Mouse (Mus musculus): ENCODE results near the gene Pcgf3. TPM values are rescaled to one million over a fixed set of nuclear protein-coding genes. Genes with fewer than 3 reads are reported as not detected.
"Not testable (repeated sequence)": the region's sequence is repeated elsewhere in the genome, so short reads cannot be mapped to it uniquely, and the experiment has no call there.

The Pcgf3 gene
- polyA plus RNA-seq, 1 experiment, result 10.2 TPM

- no peaks in the 10 kb centered on the region for H3K36me3 ChIP-seq (ENCODE audit: control insufficient read depth, insufficient read depth, low read length)
- peaks cover 22% of the 10 kb centered on the region for H3K4me1 ChIP-seq (ENCODE audit: control insufficient read depth, insufficient read depth, low read length)
- no peak overlapping the region for H3K4me3 ChIP-seq (ENCODE audit: insufficient read depth, low read depth, low read length)
- DNase-seq, result no peak
- no peak for TF ChIP-seq POLR2A (IDR thresholded peaks at IDR 0.05; ENCODE audit: low read depth, low read length)
- TF ChIP-seq CTCF (conservative IDR thresholded peaks at IDR 0.05; ENCODE audit: insufficient read depth, insufficient read length, low read depth, low read length), result no peak
- WGBS, result 94% methylated on average over 1 of the region's 1 CpGs
- no peak overlapping the region for H3K27ac ChIP-seq (ENCODE audit: insufficient read depth, low read depth, low read length)
- H3K27me3 ChIP-seq (replicated peaks; ENCODE audit: control insufficient read depth, insufficient read depth, low read length), result no peaks in the 10 kb centered on the region
These were observed 5.6 kb downstream of the Pcgf3 start for GRCm38 (mm10) chr5:108466647-108467046.

- Histone ChIP-seq H3K27ac (ENCODE audit: insufficient read depth, low read depth, low read length) (no peak overlapping the region), H3K27me3 (replicated peaks; ENCODE audit: control insufficient read depth, insufficient read depth, low read length) (no peaks in the 10 kb centered on the region), H3K4me1 (ENCODE audit: control insufficient read depth, insufficient read depth, low read length) (peaks cover 6% of the 10 kb centered on the region; the same call in 1 of the 2 replicates), H3K4me3 (ENCODE audit: insufficient read depth, low read depth, low read length) (no peak overlapping the region), H3K36me3 (ENCODE audit: control insufficient read depth, insufficient read depth, low read length) (no peaks in the 10 kb centered on the region; the same call in 1 of the 2 replicates)
- DNase-seq, result no peak
- no peak for TF ChIP-seq POLR2A (IDR thresholded peaks at IDR 0.05; ENCODE audit: low read depth, low read length)
- TF ChIP-seq CTCF (conservative IDR thresholded peaks at IDR 0.05; ENCODE audit: insufficient read depth, insufficient read length, low read depth, low read length), result no peak
- 68% methylated on average over 7 of the region's 7 CpGs for WGBS
These were observed 8.6 kb downstream of the Pcgf3 start for GRCm38 (mm10) chr5:108469617-108470016.

- WGBS, result 90% methylated on average over 4 of the region's 4 CpGs
These were observed 12.7 kb downstream of the Pcgf3 start for GRCm38 (mm10) chr5:108473737-108474136.

GRCm38 (mm10) chr5:108475977-108476376 is 14.9 kb downstream of the Pcgf3 start:
- Histone ChIP-seq H3K27me3 (replicated peaks; ENCODE audit: control insufficient read depth, insufficient read depth, low read length) (no peaks in the 10 kb centered on the region), H3K36me3 (ENCODE audit: control insufficient read depth, insufficient read depth, low read length) (peaks cover 2% of the 10 kb centered on the region), H3K4me3 (ENCODE audit: insufficient read depth, low read depth, low read length) (no peak overlapping the region), H3K4me1 (ENCODE audit: control insufficient read depth, insufficient read depth, low read length) (no peaks in the 10 kb centered on the region), H3K27ac (ENCODE audit: insufficient read depth, low read depth, low read length) (no peak overlapping the region)
- WGBS, result 95% methylated on average over 3 of the region's 3 CpGs
- TF ChIP-seq CTCF (conservative IDR thresholded peaks at IDR 0.05; ENCODE audit: insufficient read depth, insufficient read length, low read depth, low read length), result no peak
- no peak for TF ChIP-seq POLR2A (IDR thresholded peaks at IDR 0.05; ENCODE audit: low read depth, low read length)
- no peak for DNase-seq

More at GRCm38 (mm10) chr5:108473737-108474136, 12.7 kb downstream of the Pcgf3 start:
- H3K4me1 ChIP-seq (ENCODE audit: control insufficient read depth, insufficient read depth, low read length), result no peaks in the 10 kb centered on the region
- H3K4me3 ChIP-seq (ENCODE audit: insufficient read depth, low read depth, low read length), result no peak overlapping the region
- DNase-seq, result no peak
- no peak overlapping the region for H3K27ac ChIP-seq (ENCODE audit: insufficient read depth, low read depth, low read length)
- TF ChIP-seq POLR2A (IDR thresholded peaks at IDR 0.05; ENCODE audit: low read depth, low read length) (no peak), CTCF (conservative IDR thresholded peaks at IDR 0.05; ENCODE audit: insufficient read depth, insufficient read length, low read depth, low read length) (no peak)
- no peaks in the 10 kb centered on the region for H3K27me3 ChIP-seq (replicated peaks; ENCODE audit: control insufficient read depth, insufficient read depth, low read length)
- H3K36me3 ChIP-seq (ENCODE audit: control insufficient read depth, insufficient read depth, low read length), result peaks cover 2% of the 10 kb centered on the region

GRCm38 (mm10) chr5:108483006-108483405 is 22.0 kb downstream of the Pcgf3 start:
- H3K27ac ChIP-seq (ENCODE audit: insufficient read depth, low read depth, low read length), result no peak overlapping the region
- no peaks in the 10 kb centered on the region for H3K4me1 ChIP-seq (ENCODE audit: control insufficient read depth, insufficient read depth, low read length)
- no peak overlapping the region for H3K4me3 ChIP-seq (ENCODE audit: insufficient read depth, low read depth, low read length)
- H3K27me3 ChIP-seq (replicated peaks; ENCODE audit: control insufficient read depth, insufficient read depth, low read length), result no peaks in the 10 kb centered on the region
- DNase-seq, result no peak
- peaks cover 3% of the 10 kb centered on the region; the same call in 1 of the 2 replicates for H3K36me3 ChIP-seq (ENCODE audit: control insufficient read depth, insufficient read depth, low read length)
- TF ChIP-seq CTCF (conservative IDR thresholded peaks at IDR 0.05; ENCODE audit: insufficient read depth, insufficient read length, low read depth, low read length) (no peak), POLR2A (IDR thresholded peaks at IDR 0.05; ENCODE audit: low read depth, low read length) (no peak)
- 85% methylated on average over 6 of the region's 6 CpGs for WGBS

- 92% methylated on average over 2 of the region's 2 CpGs for WGBS
- H3K4me3 ChIP-seq (ENCODE audit: insufficient read depth, low read depth, low read length), result no peak overlapping the region
- DNase-seq, result peak; percentile 32
- peaks cover 13% of the 10 kb centered on the region; the same call in 1 of the 2 replicates for H3K36me3 ChIP-seq (ENCODE audit: control insufficient read depth, insufficient read depth, low read length)
- H3K4me1 ChIP-seq (ENCODE audit: control insufficient read depth, insufficient read depth, low read length), result no peaks in the 10 kb centered on the region
- peak; percentile 72 for TF ChIP-seq CTCF (conservative IDR thresholded peaks at IDR 0.05; ENCODE audit: insufficient read depth, insufficient read length, low read depth, low read length)
- no peak for TF ChIP-seq POLR2A (IDR thresholded peaks at IDR 0.05; ENCODE audit: low read depth, low read length)
- no peaks in the 10 kb centered on the region for H3K27me3 ChIP-seq (replicated peaks; ENCODE audit: control insufficient read depth, insufficient read depth, low read length)
- no peak overlapping the region for H3K27ac ChIP-seq (ENCODE audit: insufficient read depth, low read depth, low read length)
These were observed 24.2 kb downstream of the Pcgf3 start for GRCm38 (mm10) chr5:108485239-108485638.

GRCm38 (mm10) chr5:108486148-108486547 is 25.1 kb downstream of the Pcgf3 start:
- H3K4me1 ChIP-seq (ENCODE audit: control insufficient read depth, insufficient read depth, low read length); H3K4me3 ChIP-seq (ENCODE audit: insufficient read depth, low read depth, low read length); H3K27me3 ChIP-seq (replicated peaks; ENCODE audit: control insufficient read depth, insufficient read depth, low read length); DNase-seq; H3K27ac ChIP-seq (ENCODE audit: insufficient read depth, low read depth, low read length): not testable (repeated sequence)
- peaks cover 14% of the 10 kb centered on the region; the same call in 1 of the 2 replicates for H3K36me3 ChIP-seq (ENCODE audit: control insufficient read depth, insufficient read depth, low read length)
- WGBS, result 89% methylated on average over 5 of the region's 5 CpGs

All from kidney, adult 2 months (tissue).